Mouse (Mus musculus) erythroblast, embryonic 14.5 days (primary cell): ENCODE data around the gene Commd8.

Source experiments
- GATA1 ChIP-seq: IDR thresholded peaks from 2 replicates; pipeline ENCODE4 v1.6.1; 2012; ENCODE audit warnings: low read length, inconsistent platforms, mixed read lengths
- TAL1 ChIP-seq: IDR thresholded peaks from 3 replicates; pipeline ENCODE4 v1.6.1; 2012; ENCODE audit warnings: low read length, inconsistent platforms, mixed read lengths

GRCm38 (mm10) chr5:72162855-72163254, 5.1 kb downstream of the Commd8 start:
- no peak for TF ChIP-seq TAL1
- no peak for TF ChIP-seq GATA1
